Mouse (Mus musculus) urinary bladder, postnatal 25 days (tissue): Measurements from ENCODE around the gene Smco1.
"Not testable (repeated sequence)": the region's sequence is repeated elsewhere in the genome, so short reads cannot be mapped to it uniquely, and the experiment has no call there.

Experiments
- DNase-seq: peaks from one replicate; pipeline ENCODE4 v3.0.0; 2022; ENCODE audit warnings: low spot score

Gene Smco1

GRCm38 (mm10) chr16:32271291-32271690 is at the start of gene Smco1:
TSS of gene Smco1 (plus strand) at chr16:32271468.
- no peak for DNase-seq

DNA sequence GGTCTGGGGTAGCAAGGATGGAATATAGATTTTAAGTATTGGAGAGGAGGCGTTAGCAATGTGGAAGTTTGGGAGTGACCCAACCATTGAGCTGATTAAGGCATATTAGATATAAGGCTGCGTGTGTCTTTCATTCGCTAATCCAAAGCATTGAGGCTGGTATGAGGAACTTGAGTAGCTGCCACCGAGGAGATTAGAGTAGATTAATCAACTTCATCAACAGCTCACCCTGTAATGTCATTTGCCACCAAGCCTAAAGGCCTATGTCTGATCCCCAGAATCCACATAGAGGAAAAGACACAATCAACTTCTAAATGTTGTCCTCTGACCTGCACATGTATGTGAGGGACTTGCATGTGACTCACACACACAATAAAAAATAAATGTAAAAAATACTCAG is 49.5 kb upstream of the Smco1 start:
- DNase-seq, result no peak

- no peak for DNase-seq
Measured at GRCm38 (mm10) chr16:32222399-32222798, 48.9 kb upstream of the Smco1 start.

GRCm38 (mm10) chr16:32232050-32232449 is 39.2 kb upstream of the Smco1 start:
- DNase-seq, result not testable (repeated sequence)

DNA sequence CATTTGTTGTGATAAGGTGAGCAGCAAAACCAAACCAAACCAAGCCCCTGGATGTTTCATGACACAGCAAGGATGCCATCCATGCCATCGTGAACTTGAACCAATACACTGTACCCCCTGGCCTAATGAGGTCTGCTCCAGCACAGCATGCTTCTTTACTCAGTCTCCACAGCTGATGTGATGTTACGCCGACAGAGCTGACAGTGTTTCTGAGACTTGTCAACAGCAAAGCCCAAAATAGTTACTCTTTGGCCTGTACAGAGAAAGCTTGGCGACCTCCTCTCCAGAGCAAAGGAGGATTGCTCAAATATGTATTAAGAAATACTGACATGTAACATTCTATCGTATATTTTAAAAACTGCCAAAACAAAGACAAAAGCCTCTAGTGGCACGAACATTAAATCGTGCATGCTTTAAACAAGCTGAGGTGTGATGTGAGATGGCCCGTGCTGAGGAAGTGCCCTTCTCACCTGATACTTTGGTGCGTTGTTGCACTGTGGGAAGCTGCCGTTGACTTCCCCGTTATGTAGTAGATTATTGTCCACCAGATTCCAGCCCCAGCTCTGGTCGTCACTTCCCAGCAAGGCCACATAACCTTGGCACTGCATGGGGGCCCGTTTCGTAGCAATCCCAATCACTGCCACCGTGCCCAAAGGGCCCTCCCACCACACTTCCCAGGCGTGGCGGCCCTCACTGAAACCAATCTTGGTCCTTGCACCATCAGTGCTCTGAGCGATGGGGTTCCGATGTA is 33.2 kb upstream of the Smco1 start:
- DNase-seq, result no peak

DNA sequence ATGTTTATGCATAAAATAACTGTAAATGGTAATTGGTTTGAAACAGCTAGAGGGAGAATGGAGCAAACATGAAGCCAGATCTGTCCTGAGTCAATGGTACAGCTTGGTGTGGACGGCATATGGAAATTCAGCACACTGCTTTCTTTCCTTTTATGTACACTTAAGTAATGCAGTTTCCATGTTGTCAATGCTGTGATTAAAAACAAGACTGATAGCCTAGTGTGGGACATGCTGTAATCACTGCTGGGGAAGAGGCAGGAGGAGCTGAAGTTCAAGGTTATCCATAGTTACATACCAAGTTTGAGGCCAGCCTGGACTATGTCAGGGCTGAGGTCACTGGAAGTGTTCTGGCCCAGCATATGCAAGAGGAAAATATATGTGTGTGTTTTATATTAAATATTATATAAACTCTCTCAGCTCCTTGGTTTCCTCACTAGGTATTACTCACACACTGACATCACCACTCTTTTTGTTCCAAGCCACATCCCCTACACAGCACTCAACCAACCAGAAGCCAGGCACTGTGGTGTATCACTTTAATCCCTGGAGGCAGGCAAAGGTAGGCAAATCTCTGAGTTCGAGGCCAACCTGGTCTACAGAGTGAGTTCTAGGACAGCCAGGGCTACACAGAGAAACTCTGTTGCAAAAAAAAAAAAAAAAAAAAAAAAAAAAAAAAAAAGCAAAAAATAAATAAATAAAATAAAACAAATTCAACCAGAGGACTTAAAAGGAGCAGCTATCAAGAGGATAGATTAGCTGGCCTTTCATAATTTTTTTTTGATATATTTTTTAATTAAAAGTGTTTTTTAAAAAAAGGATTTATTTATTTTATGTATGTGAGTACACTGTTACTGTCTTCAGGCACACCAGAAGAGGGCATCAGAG is 31.6 kb upstream of the Smco1 start:
- DNase-seq, result no peak

GRCm38 (mm10) chr16:32243901-32244300 is 27.4 kb upstream of the Smco1 start:
- no peak for DNase-seq

DNA sequence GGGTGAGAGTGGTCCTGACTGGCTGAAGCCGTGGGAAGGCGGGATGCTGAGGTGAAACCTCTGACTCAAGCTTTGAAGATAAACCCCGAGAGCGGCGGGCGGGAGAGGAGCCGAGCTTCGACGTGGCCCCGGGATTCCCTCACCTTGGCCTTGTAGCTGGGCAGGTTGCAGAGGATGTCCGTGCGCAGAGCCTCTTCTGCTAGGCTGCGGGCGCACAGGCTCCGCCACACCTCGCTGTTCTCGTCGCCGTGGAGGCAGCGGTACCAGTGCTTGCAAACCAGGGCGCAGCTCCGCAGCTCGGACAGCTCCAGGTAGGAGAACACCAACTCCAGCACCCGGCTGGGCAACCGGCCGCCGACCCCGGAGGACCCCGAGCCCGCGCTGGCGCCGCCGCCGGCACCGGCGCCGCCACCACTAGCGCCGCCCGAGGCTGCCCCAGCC is 24.9 kb upstream of the Smco1 start:
- DNase-seq, result peak; percentile 43

DNA sequence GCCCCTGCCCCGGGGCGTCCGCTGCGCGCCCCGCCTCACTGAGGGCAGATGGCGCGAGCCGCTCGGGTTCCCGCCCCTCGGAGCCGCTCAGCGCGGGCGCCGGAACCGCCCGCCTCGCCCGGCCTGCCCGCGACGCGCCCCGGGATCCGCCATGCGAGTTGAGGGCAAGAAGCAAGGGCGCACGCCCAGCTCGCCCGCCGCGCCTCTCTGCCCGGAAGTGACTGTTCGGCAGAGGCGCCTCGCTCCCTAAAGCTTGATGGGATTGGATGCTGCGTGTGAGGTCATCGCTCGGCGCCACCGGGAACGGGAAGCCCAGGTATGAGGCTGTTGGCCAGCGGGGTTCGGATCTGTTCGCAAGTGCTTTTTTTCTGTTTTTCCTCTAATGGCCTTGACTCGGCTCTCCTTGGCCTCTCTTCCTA is 24.3 kb upstream of the Smco1 start, which contains the start of the genes Fbxo45 and Wdr53:
Gene Fbxo45 (minus strand): TSS at position 207 of the 419 bp plus-strand sequence.
Gene Wdr53 (plus strand): TSS at position 276 of the 419 bp plus-strand sequence.
- peak; percentile 91 for DNase-seq

- not testable (repeated sequence) for DNase-seq
Measured at GRCm38 (mm10) chr16:32264225-32264624, 7.0 kb upstream of the Smco1 start.

GRCm38 (mm10) chr16:32273338-32273737 is 2.1 kb downstream of the Smco1 start:
- no peak for DNase-seq

DNA sequence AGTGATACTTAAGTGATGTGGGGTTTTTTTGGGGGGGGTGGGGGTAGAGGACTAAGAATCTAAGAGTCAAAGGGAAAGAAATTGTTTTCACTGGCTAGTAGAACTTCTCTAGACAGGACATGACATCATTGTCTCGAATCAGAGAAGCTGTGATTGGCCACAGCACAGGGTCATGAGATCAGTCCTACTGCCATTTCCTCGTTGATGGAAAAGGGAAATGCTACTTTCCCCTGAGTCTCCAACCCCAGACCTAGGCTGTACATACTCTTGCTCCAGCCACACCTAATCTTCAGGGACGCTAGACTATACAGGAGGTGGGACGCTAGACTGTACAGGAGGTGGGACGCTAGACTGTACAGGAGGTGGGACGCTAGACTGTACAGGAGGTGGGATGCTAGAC is 3.8 kb downstream of the Smco1 start:
- DNase-seq, result no peak

- no peak for DNase-seq
Measured at GRCm38 (mm10) chr16:32275830-32276229, 4.6 kb downstream of the Smco1 start.

GRCm38 (mm10) chr16:32277308-32278256 is 6.3 kb downstream of the Smco1 start, which contains the start of gene Rnf168:
TSS of gene Rnf168 (plus strand) at chr16:32277459.
- peak; percentile 87 for DNase-seq

DNA sequence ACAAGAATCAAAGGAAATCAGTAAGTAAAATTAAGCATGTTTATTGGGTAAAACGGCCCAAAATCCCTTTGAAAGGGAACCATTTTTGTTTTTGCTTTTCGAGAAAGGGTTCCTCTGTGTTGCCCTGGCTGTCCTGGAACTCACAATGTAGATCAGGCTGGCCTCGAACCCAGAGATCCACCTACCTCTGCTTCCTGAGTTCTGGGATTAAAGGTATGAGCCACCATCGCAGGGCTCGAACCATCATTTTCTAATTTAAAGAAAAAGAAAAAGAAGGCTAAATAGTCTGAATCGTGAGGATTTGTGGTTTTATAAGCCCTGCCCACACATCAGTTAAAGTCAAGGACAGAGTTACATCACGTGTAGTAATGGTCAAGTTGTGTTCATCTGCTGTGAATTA is 7.1 kb downstream of the Smco1 start:
- DNase-seq, result no peak

DNA sequence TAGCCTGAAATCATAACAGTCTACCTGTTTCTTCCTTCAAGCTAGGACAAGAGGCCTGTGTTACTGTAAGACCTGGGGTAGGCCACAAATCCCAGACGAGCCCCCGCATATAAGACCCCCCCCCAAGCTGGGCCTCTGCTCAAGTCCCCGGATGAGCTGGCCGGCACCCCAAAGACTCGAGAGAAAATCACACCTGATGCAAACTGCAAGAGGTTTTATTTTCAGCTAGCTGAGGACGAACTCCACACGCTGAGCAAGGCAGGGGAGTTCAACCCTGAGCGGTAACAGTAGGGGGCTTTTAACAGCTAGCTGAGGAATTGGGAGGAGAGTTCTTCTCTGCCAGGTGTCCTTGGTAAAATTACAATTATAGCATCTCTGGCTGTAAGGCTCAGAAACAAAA is 8.9 kb downstream of the Smco1 start:
- no peak for DNase-seq

GRCm38 (mm10) chr16:32282608-32283007 is 11.3 kb downstream of the Smco1 start:
- no peak for DNase-seq

DNA sequence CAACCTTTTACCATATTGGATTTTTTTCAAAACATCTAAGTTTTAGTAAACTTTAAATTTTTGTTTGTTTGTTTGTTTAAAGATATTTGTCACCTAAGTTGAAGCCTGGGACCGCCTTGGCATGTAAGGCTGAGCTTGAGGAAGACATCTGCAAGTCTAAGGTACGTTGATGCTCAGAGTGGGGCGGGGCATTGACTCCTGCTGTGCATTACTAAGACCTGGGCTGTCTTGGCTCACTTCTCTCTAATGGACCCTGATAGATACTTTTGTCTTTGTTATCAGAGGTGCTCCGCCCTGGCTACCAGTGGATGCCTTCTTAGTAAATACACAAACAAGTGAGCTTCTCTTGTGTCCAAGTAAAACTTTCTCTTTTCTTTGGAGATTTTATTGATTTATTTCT is 20.6 kb downstream of the Smco1 start:
- no peak for DNase-seq

- DNase-seq, result not testable (repeated sequence)
Measured at GRCm38 (mm10) chr16:32299617-32300016, 28.3 kb downstream of the Smco1 start.

GRCm38 (mm10) chr16:32303046-32303445 is 31.8 kb downstream of the Smco1 start:
- no peak for DNase-seq

GRCm38 (mm10) chr16:32303886-32304285 is 32.6 kb downstream of the Smco1 start:
- no peak for DNase-seq

DNA sequence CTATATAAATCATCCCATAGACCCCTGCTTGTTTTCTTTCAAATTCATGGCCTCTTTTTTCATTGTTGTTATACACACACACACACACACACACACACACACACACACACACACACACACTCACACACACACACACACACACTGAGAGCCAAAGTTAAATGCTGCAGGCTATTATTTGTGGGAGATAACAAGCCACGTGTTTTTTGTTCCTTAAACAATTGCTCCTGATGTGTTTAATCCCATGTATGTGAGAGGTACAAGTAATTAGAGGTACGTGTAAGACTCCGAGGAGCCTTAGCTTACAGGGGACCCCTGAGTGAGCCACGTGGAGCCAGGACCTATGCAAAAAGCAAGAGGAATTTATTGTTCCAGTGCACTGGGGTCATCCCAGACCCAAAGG is 40.7 kb downstream of the Smco1 start:
- DNase-seq, result no peak
